Mouse (Mus musculus) frontal cortex, adult (tissue): ENCODE data around the gene Rad51b.

Experiments
- ATAC-seq: cut with Nextera tagmentation; 2 replicates; pipeline ENCODE4 v1.9.2; 2017; ENCODE audit warnings: mild to moderate bottlenecking, moderate library complexity, mixed read lengths; ENCODE audit not compliant: low TSS enrichment

The Rad51b gene

GRCm38 (mm10) chr12:79330571-79330970 is 33.5 kb downstream of the Rad51b start:
- ATAC-seq: no peak

- no peak for ATAC-seq
Measured at GRCm38 (mm10) chr12:79331722-79332121, 34.6 kb downstream of the Rad51b start.

DNA sequence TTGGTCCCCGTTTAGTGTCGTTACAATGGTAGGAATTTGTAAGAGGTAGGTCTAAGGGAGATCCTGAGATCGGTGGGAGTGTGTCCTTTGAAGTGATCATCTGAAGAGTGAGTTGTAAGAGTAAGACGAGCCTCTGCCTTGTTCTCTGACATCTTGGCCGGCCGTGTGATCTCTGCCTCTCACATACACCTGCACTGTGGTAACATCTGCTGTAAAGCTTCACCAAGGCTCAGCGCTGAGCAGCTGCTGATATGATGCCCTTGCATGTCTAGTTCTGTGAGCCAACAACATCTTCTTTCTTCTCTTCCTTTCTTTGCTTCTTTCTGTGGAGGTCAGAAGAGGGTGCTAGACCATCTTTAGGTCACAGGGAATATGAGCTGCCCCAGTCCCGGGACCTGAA is 41.7 kb downstream of the Rad51b start:
- no peak for ATAC-seq

GRCm38 (mm10) chr12:79340513-79340912 is 43.4 kb downstream of the Rad51b start:
- no peak for ATAC-seq

DNA sequence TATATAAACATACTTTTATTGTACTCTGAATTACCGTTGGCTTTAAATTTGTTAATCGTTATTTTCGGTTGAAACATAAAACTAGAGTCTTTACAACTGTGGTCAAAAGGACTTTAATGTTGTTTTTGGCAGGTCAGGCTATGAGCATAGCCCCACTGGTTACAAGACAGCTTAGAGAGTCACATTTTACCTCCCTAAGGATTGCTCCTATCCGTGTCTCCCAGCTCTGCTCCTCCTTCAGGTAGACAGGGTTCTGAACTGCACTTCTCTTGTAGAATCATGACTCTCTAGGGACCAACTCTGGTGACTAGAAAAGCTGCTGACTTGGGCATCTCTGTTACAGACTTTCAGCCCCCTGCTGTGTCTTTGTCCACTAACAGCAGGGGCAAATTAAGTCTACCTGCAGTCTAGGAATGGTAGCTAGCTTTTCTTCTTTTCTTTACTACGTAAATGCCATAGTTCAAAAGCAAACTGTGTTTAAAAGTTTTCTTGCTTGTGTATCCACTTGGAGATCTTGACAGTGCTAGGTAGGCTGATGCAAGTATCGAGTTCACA is 44.3 kb downstream of the Rad51b start:
- ATAC-seq: no peak

- ATAC-seq: no peak
Measured at GRCm38 (mm10) chr12:79346198-79346733, 49.2 kb downstream of the Rad51b start.

DNA sequence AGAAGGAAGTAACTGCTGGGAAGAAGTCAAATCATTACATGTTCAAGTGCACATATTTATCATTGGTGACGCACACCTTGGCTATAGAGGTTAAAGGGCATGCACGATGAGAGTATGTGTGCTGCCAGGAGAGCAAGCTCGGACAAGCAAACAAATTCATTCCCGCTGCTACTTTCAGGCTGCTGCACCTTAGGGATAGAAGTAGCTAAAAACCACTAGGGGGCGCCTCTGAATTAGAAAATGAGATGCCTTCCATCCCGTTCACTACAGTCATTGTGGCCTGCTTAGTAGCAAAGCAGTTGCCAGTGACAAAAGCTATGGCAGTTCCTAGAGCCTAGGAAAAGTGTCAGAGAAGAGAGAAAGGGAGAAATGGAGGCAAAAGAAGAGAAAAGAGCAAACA is 50.6 kb downstream of the Rad51b start:
- ATAC-seq: peak; percentile 95

- no peak for ATAC-seq
Measured at GRCm38 (mm10) chr12:79351461-79351860, 54.4 kb downstream of the Rad51b start.

GRCm38 (mm10) chr12:79352086-79352741 is 55.1 kb downstream of the Rad51b start:
- peak; percentile 52; the same call in 1 of the 2 replicates for ATAC-seq

- no peak for ATAC-seq
Measured at GRCm38 (mm10) chr12:79352742-79353114, 55.6 kb downstream of the Rad51b start.

DNA sequence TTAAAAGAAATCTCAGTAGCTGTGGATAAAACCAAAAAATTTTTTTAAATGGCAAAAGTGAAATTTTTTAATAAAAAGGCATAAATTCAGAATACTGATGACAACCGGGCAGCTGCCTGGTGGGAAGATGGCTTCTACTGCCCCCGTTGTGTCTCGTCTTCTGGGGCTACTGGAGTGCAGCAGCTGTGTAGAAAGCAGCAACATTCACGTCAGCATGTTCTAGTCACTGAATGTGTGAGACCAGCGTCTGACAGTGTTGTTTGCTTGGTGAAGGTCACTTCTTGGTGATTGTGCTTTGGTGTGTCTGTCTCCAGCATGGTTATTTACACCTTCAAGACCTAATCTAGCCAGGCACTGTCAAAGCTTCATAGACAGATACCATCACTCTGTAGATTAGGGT is 56.3 kb downstream of the Rad51b start:
- ATAC-seq: no peak

- no peak for ATAC-seq
Measured at GRCm38 (mm10) chr12:79354621-79355020, 57.5 kb downstream of the Rad51b start.

DNA sequence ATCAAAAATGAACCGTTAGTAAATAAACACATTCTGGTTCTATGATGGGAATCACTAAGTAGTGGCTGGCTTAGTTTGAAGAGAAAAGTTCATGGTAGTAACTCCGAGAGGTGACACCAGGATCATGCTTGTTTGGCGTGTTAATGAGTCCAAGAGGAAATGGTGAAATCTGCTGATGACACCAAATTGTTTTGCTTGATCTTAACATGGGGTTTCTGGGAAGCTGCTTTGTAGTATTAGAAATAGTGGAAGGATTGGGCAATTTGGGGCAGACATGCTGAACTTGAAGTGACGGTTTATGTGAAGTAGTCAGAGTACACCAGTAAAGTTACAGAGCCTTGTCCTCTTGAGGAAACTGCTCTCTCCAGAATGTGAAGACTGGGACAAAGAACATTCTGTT is 59.1 kb downstream of the Rad51b start:
- no peak for ATAC-seq

DNA sequence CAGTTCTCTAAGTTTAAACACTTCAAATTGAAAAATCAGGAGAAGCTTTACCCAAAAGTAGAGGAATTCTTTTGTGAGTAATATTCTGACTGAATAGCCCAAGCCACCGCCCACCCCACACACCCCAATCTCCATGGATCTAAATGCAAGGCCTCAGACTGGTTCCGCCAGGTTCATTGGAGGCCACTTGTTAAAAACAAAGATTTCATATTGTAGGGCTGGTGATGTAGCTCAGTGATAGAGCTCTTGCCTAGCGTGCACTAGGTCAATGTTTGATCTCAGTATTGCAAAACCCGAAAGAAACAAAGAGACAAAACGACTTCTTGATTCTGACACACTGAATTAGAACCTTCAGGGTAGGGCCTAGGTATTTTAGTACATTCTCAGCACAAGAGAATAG is 60.5 kb downstream of the Rad51b start:
- no peak for ATAC-seq

GRCm38 (mm10) chr12:79358613-79359218 is 61.6 kb downstream of the Rad51b start:
- ATAC-seq: peak; percentile 78

DNA sequence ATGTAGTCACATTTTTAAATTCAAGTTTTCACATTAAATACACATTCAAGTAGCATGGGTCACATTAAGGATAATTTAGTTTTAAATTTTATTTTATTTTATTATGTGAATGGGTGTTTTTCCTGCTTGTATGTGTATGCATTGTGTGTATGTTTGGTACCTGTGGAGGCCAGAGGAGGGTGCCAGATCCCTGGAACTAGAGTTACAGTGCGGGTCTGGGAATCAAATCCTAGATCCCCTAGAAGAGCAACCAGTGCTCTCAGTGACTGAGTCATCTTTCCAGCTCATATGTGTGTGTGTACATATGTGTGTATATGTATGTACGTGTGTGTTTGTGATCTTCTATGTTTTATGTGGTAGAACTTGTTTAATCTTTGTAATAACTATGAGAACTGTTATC is 62.3 kb downstream of the Rad51b start:
- ATAC-seq: no peak

- ATAC-seq: no peak
Measured at GRCm38 (mm10) chr12:79362219-79362618, 65.1 kb downstream of the Rad51b start.

- ATAC-seq: no peak
Measured at GRCm38 (mm10) chr12:79364284-79364683, 67.2 kb downstream of the Rad51b start.

DNA sequence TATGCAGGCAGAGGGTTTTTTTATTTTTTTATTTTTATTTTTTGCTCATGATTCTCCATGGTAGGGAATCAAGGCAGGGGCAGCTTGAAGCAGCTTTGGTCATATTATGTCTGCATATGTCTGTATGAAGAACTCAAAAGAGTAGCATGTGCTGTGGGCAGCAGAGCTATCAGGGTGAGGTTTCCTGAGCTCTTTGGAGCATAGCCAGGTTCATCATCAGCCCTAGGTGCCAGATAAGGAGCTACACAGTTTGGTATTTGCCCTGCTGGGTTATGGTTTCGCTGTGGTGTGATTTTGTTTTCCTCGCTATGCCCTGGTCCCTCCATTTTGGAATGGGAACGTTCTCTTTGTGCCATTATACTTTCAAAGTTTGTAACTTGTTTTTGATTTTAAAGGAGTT is 71.7 kb downstream of the Rad51b start:
- ATAC-seq: no peak

DNA sequence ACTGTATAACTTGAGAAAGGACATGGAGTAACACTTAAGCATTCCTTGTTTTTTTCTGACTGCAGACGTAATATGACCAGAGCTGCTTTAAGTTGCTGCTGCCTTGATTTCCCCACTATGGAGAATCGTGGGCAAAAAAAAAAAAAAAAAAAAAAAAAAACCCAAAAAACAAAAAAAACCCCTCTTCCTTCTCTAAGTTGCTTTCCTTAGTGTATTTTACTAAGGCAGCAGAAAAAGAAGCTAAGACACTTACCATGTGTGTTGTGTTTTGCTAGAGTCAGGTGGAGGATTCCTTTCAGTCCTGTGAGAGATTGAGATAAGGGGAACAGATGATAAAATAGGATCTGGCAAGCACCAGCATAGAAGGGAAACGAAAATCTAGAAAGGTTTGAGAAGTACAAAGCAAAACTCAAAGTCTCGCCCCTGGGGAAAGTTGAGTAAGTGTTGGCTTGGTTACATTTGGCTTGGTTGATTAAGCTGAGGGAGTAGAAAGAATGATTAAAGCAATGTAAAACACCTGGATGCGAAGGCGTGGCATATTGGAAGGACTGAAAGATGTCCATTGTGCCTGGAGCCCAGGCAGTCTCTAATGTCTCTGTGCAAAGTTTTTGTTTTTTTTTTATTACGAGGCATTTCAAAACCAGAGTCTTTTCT is 72.6 kb downstream of the Rad51b start:
- no peak for ATAC-seq

GRCm38 (mm10) chr12:79372697-79373096 is 75.6 kb downstream of the Rad51b start:
- ATAC-seq: no peak

- no peak for ATAC-seq
Measured at GRCm38 (mm10) chr12:79377378-79377777, 80.3 kb downstream of the Rad51b start.

GRCm38 (mm10) chr12:79377861-79378260 is 80.8 kb downstream of the Rad51b start:
- ATAC-seq: no peak
